Mouse (Mus musculus) adrenal gland, postnatal 14 days (tissue): ENCODE measurements at regions not wholly inside any gene's neighbourhood (a gene's known extent, or its start where the extent isn't known, plus 50 kb on each side); places are given as distances from the start of the nearest gene placed in this dataset.
A peak's percentile ranks its signal among the peaks of the same experiment; 100 is the strongest.

ENCODE experiments used
- DNase-seq: peaks from one replicate; pipeline ENCODE4 v3.0.0; 2021; ENCODE audit warnings: mixed read lengths

DNA sequence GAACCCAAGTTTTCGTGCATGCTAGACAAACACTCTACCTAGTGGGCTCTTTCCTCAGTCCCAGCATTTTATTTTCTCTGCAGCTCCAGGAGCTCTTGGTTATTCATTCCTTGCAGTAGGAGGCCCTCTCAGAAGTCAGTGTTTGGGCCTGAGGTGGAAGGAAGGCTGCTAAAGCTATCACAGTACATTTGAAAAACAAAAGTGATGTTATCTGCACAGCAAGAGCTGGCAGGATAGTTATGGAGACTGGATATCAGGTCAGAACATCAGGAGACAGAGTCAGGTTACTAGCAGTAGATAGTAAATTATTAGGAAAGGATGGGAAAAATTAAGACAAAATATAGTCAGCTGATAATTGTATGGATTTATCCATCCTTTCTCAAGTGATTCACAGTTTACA lies 152.2 kb downstream of the Mtx2 start:
- DNase-seq = no peak

DNA sequence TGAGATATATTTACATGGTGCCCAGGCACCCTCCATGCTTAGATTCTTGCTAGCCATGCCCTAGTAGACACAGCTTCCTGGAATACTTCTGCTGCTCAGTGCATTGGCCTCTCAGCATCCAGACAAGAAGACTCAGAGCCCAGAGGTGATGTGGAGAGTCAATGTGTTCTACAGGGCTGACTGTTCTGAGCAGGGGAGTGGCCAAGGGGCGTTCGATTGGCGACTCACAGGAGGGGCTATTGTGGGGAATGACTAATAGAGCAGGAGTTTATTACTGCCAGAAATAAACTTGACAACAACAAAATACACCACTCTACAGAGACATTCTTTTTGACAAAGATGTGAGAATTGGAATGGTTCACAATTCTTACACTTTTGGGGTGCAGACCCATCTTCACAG lies 156.3 kb downstream of the Mtx2 start:
- no peak for DNase-seq

GRCm38 (mm10) chr2:74993802-74994201 lies 168.2 kb downstream of the Mtx2 start:
- no peak for DNase-seq

DNA sequence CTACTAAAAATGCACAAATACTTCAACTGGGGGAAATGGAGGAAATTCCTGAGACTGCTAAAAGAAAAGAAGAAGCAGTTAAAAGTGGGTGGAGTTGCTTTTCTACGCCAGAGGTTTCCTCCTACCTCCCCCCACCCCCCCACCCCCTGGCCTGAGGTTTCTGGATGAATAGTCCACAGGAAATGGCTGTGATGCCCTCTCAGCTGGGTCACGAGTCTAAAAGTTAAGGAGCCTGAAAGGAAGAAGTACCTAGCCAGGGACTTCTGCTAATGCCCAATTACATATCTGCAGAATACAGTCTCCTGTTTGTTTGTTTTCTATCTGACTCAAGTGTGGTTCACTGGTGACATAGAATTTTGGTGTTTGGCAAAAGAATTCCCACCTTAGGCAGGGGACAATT lies 169.4 kb downstream of the Mtx2 start:
- no peak for DNase-seq

GRCm38 (mm10) chr2:74997736-74998135 lies 172.1 kb downstream of the Mtx2 start:
- DNase-seq = no peak

DNA sequence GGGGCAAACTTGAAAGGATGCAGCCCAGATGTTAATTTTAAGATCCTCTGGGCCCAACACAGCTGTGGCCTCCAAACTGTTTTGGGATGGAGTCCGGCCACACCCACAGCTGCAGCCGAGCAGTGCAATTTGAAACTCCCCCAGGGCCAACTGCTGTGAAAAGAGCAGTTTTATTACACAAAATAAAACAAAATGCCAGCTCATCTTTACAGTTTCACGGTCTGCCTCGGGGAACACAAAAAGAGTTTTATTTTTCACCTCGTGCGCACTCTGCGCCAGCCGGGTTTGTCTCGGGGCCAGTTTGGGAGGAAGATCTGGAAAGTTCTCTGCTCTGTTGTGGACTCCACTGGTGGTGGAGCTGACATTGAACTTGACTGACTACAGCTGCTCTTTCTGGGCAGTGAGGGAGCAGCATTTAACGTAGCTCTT lies 174.8 kb downstream of the Mtx2 start:
- DNase-seq = no peak

DNA sequence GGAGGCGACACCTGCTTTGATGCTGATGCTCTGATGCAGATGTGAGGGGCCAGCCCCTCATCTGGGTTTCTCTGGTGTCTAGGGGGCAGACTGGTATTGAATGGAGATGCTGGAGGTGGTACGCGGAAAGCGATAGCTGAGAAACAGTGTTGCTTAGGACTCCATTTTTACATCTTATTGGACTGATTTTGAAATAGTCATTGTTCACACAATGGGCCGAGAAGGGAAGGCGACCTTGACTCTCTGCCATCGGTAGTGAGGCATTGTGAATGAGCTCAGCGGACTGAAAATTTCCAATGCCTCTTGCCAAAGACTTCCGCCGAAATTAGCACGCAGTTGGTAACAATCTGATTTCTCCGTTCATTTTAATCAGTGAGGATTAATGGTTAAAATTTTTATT lies 177.0 kb downstream of the Mtx2 start:
- DNase-seq = peak; percentile 70

GRCm38 (mm10) chr2:75008116-75008515 lies 182.5 kb downstream of the Mtx2 start:
- no peak for DNase-seq

GRCm38 (mm10) chr2:75010647-75011046 lies 185.0 kb downstream of the Mtx2 start:
- no peak for DNase-seq

DNA sequence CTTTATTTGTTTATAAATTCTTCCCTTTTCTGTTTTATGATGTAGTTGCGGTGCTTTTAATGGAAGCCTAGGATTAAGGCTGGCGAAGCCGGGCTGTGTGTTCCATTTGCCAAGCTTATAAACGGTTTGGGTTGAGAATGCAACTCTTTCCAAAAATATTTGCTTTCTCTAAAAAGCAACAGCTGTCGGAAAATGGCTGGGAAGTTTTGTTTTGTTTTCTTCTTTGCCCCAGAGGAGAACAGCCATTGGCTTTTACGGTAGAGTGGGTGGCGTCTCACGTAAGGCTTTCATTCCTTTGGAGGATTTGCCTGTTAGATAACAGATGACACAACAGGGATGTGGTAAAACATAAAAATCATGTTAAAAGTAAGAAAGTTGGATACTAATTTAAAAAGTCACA lies 186.4 kb downstream of the Mtx2 start:
- no peak for DNase-seq

- no peak for DNase-seq
These were observed 189.6 kb downstream of the Mtx2 start for GRCm38 (mm10) chr2:75014994-75015728.

DNA sequence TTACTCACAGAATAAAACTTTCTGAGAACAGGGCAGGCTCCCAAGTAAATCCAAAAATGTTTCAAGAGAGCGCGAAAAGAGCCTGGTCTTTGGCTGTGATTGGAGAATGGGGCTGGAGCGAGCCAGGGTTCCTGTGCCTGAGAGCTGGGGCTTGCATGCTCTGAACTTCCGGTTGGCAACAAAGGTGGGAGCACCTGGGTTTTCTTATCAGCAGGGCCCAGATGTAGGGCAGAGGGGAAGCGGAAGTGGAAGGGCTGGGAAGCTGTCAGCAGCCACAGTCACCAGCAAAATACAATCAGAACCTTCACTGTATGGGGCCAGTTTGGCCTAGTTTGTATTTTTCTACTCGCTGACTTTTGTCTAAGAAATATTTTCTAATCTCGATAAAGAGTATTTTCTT lies 193.9 kb downstream of the Mtx2 start:
- peak; percentile 49 for DNase-seq

GRCm38 (mm10) chr2:75021639-75022038 lies 196.0 kb downstream of the Mtx2 start:
- peak; percentile 45 for DNase-seq

- DNase-seq = no peak
These were observed 202.5 kb downstream of the Mtx2 start for GRCm38 (mm10) chr2:75028151-75028550.

- DNase-seq = no peak
These were observed 203.6 kb downstream of the Mtx2 start for GRCm38 (mm10) chr2:75029089-75029693.

DNA sequence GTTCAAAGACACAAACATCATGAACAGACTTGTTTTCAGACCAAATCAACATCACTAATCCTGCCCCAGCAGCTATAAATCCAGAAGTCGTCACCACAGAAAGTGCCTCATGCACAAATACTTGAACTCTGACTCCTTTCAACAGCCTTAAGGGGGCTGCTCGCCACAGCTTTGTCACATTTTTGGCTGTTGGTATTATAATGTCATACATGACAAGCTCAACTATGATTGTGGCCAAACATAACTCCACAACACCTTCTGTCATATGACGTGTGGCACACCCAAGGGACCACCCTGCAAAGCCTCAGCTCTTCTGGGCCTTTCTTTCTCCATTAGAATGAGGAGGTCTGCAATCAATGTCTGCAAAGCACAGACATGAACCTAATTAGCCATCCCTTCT lies 209.1 kb downstream of the Mtx2 start:
- DNase-seq = no peak

GRCm38 (mm10) chr2:75039066-75039465 lies 213.5 kb downstream of the Mtx2 start:
- no peak for DNase-seq

DNA sequence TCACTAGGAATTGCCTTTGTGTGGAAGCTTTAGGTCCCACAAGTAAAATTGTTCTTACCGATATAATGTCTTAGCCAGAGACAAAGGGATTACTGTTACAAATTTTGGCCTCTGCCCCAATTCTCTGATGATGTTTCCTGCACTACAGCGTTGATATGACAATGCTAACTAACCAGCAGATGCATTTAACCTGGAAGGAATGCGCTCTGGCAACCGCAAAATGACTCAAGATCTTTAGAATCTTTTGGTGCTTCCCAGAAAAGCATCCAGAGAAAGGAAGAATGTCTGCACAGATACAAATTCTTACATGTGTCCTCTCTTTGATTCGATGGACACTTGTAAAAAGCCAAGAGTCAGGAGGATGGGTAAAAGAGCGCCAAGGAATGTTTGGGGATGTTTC lies 221.3 kb downstream of the Mtx2 start:
- no peak for DNase-seq

GRCm38 (mm10) chr2:75048071-75048470 lies 222.5 kb downstream of the Mtx2 start:
- DNase-seq = no peak

DNA sequence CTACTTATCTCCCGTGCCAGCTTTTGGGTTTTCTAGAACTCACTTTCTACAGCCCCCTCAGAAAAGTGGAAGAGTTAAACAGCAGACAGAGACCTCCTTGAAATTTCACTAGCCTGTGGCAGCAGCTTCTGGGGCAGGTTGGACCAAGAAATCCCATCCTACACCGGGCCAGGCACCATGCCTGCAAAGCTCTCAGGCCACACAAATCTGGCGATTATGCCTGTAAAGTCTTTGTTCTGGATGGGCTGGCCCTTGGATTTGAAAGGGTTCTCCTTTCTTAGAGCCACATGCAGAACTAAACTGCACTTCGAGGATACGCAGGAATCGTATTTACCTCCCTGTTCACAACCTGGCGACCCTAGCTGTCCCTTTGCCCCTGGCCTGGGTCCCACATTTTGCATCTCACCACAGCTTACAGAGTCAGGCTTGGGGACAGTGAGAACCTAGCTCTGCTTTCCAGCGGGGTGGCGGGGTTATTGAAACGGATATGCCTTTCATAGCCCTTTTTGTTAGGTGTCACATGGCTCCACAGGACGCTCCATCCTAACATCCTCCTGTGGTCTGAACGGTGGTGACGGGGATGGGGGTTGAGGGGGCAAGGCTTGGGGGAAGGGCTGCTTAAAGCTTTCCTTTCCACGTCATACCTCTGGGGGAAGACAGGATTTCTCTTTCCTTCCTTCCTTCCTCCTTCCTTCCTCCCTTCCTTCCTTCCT lies 229.0 kb downstream of the Mtx2 start:
- DNase-seq = peak; percentile 44

DNA sequence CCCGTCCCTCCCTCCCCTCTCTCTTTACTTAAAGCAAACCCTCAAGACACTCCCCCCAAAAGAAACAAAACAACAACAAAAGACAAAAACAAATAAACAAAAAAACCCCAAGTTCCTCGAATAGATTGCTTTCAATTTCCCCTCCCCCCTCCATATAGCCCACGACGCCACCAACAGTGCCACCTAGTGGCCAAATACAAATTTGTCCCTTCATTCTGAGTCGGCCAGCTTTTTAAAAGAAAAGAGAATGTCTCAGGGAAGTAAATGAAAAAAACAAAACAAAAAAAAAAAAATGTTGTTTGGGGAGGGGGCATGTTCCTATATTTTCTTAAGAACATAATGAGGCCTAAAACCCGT lies 229.6 kb downstream of the Mtx2 start:
- DNase-seq = peak; percentile 73

DNA sequence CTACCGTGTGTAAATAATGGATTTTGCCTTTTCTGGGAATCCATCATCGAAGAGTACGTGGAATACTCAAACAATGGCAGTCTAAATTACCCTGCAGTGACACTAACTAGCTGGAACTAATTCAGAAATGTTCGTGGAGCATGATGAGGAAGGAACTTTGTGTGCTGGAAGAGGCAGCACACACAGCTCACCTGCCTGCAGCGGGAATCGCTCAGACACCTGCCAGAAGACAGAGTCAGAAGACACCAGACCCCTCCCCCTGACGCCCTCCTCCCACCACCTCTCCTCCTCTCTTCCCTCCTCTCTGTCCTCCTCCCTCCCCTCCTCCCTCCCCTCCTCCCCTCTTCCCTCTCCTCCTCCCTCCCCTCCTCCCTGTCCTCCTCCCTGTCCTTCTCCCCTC lies 235.4 kb downstream of the Mtx2 start:
- DNase-seq = no peak

DNA sequence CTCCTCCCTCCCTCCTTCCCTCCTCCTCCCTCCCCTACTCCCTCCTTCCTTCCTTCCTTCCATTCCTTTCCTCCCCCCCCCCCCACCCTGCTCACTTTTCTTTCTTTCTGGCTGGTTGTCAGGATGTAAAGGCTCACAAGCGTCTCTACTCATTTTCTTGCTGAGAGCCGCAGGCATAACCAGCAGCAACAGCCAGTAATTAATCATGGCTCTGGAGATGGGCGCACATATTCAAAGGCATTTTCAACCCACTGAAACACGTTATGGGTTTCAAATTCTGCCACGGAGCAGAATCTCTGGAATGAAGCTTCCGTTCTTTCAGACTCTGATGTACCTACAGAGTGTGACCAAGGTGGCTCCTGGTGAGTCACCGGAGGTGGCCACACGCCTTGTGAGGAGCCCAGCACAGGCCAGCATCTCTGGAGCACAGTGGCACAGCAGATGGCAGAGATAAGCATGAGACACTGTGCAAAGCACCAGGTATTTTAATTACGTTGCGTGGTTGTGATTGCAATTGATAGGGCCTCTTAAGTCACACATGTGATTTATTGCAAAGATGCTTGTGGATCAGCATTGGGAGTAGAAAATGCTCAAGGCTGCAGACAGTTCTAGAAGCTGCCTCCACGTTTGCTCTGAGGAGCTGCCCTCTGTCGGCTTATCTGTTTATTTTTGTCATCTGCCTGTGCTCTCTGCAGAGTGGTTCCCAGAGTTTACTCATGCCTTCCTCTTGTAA lies 236.0 kb downstream of the Mtx2 start:
- DNase-seq = peak; percentile 17
